ENCODE assay signal across 19 mouse cellular contexts in genomic region chr5:64315088-64315487, GRCm38 (mm10).
DNase-seq lines count a peak whose midpoint lies in the region; ATAC-seq and TF ChIP-seq lines count a peak whose summit lies in the region.
"Had no signal": no experiment of that assay in that cellular context is flagged by ENCODE, and none has a peak within 500 bp of the region (broad histone marks: within the 10 kb centered on the region; RNA-seq: fewer than 3 reads in every experiment).

No protein-coding gene starts in this region.

- 90% methylated on average over 1 of the region's 1 CpGs for WGBS in forebrain, embryonic 11.5 days
- 93% methylated on average over 1 of the region's 1 CpGs for WGBS in forebrain, embryonic 12.5 days
- 78% methylated on average over 1 of the region's 1 CpGs for WGBS in kidney, embryonic 14.5 days
- WGBS in lung, postnatal 0 days, result 72% methylated on average over 1 of the region's 1 CpGs
- 62% methylated on average over 1 of the region's 1 CpGs for WGBS in lung, adult 2 months
- 100% methylated on average over 1 of the region's 1 CpGs for WGBS in hindbrain, embryonic 12.5 days

- TF ChIP-seq POLR2A in lung, adult 2 months (IDR thresholded peaks at IDR 0.05; ENCODE audit: borderline replicate concordance, extremely low read depth, low read depth, low read length), result no peak

- no peaks in the 10 kb centered on the region for H3K27me3 ChIP-seq in forebrain, embryonic 11.5 days (ENCODE audit: control insufficient read depth, insufficient read depth, low read length)
- no peaks in the 10 kb centered on the region for H3K27me3 ChIP-seq in forebrain, embryonic 12.5 days
- no peaks in the 10 kb centered on the region for H3K27me3 ChIP-seq in kidney, embryonic 14.5 days (ENCODE audit: control insufficient read depth, insufficient read depth, low read length)
- no peaks in the 10 kb centered on the region for H3K27me3 ChIP-seq in lung, postnatal 0 days (replicated peaks; ENCODE audit: insufficient read depth, low read length)
- H3K27me3 ChIP-seq in hindbrain, embryonic 12.5 days, result no peaks in the 10 kb centered on the region
- H3K27me3 ChIP-seq: embryonic facial prominence, embryonic 13.5 days; intestine, embryonic 15.5 days had no signal

- no peaks in the 10 kb centered on the region for H3K36me3 ChIP-seq in forebrain, embryonic 11.5 days (ENCODE audit: control insufficient read depth, insufficient read depth, low read length)
- H3K36me3 ChIP-seq in forebrain, embryonic 12.5 days (replicated peaks), result peaks cover 10% of the 10 kb centered on the region; the same call in 1 of the 2 replicates
- peaks cover 6% of the 10 kb centered on the region; the same call in 1 of the 2 replicates for H3K36me3 ChIP-seq in kidney, embryonic 14.5 days (ENCODE audit: control insufficient read depth, insufficient read depth, low read length)
- no peaks in the 10 kb centered on the region for H3K36me3 ChIP-seq in lung, postnatal 0 days (ENCODE audit: insufficient read depth, low read length)
- H3K36me3 ChIP-seq in hindbrain, embryonic 12.5 days, result peaks cover 4% of the 10 kb centered on the region; the same call in 1 of the 2 replicates
- H3K36me3 ChIP-seq: intestine, embryonic 15.5 days had no signal

- H3K4me2 ChIP-seq in forebrain, embryonic 11.5 days (ENCODE audit: low read depth, low read length, severe bottlenecking), result no peak overlapping the region
- no peak overlapping the region for H3K4me2 ChIP-seq in forebrain, embryonic 12.5 days
- H3K4me2 ChIP-seq in kidney, embryonic 14.5 days (replicated peaks; ENCODE audit: low read depth, low read length), result no peak overlapping the region
- H3K4me2 ChIP-seq in lung, postnatal 0 days (replicated peaks; ENCODE audit: low read depth, low read length), result no peak overlapping the region
- no peak overlapping the region for H3K4me2 ChIP-seq in hindbrain, embryonic 12.5 days (replicated peaks)
- H3K4me2 ChIP-seq: embryonic facial prominence, embryonic 13.5 days; heart, embryonic 11.5 days; intestine, embryonic 15.5 days had no signal

- no peaks in the 10 kb centered on the region for H3K9me3 ChIP-seq in forebrain, embryonic 11.5 days (ENCODE audit: control insufficient read depth, low read length)
- H3K9me3 ChIP-seq in forebrain, embryonic 12.5 days, result no peaks in the 10 kb centered on the region
- no peaks in the 10 kb centered on the region for H3K9me3 ChIP-seq in kidney, embryonic 14.5 days (ENCODE audit: control insufficient read depth, low read length)
- H3K9me3 ChIP-seq in lung, postnatal 0 days (ENCODE audit: low read length), result no peaks in the 10 kb centered on the region
- H3K9me3 ChIP-seq in hindbrain, embryonic 12.5 days (replicated peaks), result no peaks in the 10 kb centered on the region
- H3K9me3 ChIP-seq: embryonic facial prominence, embryonic 13.5 days; G1E; intestine, embryonic 15.5 days had no signal

- TF ChIP-seq CTCF in lung, postnatal 0 days (IDR thresholded peaks at IDR 0.05), result no peak
- no peak for TF ChIP-seq CTCF in lung, adult 2 months (IDR thresholded peaks at IDR 0.05; ENCODE audit: insufficient read depth, low read length)

- peaks cover 3% of the 10 kb centered on the region; the same call in 1 of the 2 replicates for H3K4me1 ChIP-seq in forebrain, embryonic 11.5 days (replicated peaks; ENCODE audit: control insufficient read depth, insufficient read depth, low read length)
- H3K4me1 ChIP-seq in forebrain, embryonic 12.5 days, result peaks cover 23% of the 10 kb centered on the region
- peaks cover 21% of the 10 kb centered on the region for H3K4me1 ChIP-seq in kidney, embryonic 14.5 days (ENCODE audit: control insufficient read depth, insufficient read depth, low read length)
- H3K4me1 ChIP-seq in lung, postnatal 0 days (ENCODE audit: insufficient read depth, low read depth, low read length), result no peaks in the 10 kb centered on the region
- peaks cover 3% of the 10 kb centered on the region for H3K4me1 ChIP-seq in lung, adult 2 months (ENCODE audit: control insufficient read depth, insufficient read depth, low read length)
- H3K4me1 ChIP-seq in hindbrain, embryonic 12.5 days, result peaks cover 32% of the 10 kb centered on the region

- TF ChIP-seq EP300 in lung, postnatal 0 days (IDR thresholded peaks at IDR 0.05), result no peak

- H3K4me3 ChIP-seq in forebrain, embryonic 11.5 days (ENCODE audit: low read depth, low read length), result no peak overlapping the region
- H3K4me3 ChIP-seq in forebrain, embryonic 12.5 days (replicated peaks), result no peak overlapping the region
- no peak overlapping the region for H3K4me3 ChIP-seq in kidney, embryonic 14.5 days (ENCODE audit: low read length)
- H3K4me3 ChIP-seq in lung, postnatal 0 days (ENCODE audit: low read depth, low read length), result no peak overlapping the region
- H3K4me3 ChIP-seq in lung, adult 2 months (replicated peaks; ENCODE audit: extremely low read depth, low read depth, low read length), result no peak overlapping the region
- no peak overlapping the region for H3K4me3 ChIP-seq in hindbrain, embryonic 12.5 days
- H3K4me3 ChIP-seq: embryonic facial prominence, embryonic 13.5 days; intestine, embryonic 15.5 days had no signal

- H3K9ac ChIP-seq in forebrain, embryonic 11.5 days (ENCODE audit: low read length), result no peak overlapping the region
- H3K9ac ChIP-seq in forebrain, embryonic 12.5 days, result no peak overlapping the region
- H3K9ac ChIP-seq in kidney, embryonic 14.5 days (ENCODE audit: low read depth, low read length), result no peak overlapping the region
- no peak overlapping the region for H3K9ac ChIP-seq in lung, postnatal 0 days (replicated peaks; ENCODE audit: low read depth)
- no peak overlapping the region for H3K9ac ChIP-seq in hindbrain, embryonic 12.5 days
- H3K9ac ChIP-seq: embryonic facial prominence, embryonic 13.5 days; intestine, embryonic 15.5 days had no signal

- DNase-seq in forebrain, embryonic 11.5 days (ENCODE audit: low spot score), result peak; percentile 5
- no peak for DNase-seq in kidney, postnatal 36 days
- peak; percentile 9 for DNase-seq in lung, postnatal 0 days (ENCODE audit: low spot score)
- DNase-seq in lung, adult 2 months, result no peak
- DNase-seq: cerebellum, adult 9-11 months; gastrocnemius, postnatal 36 days; heart, postnatal 36 days; liver; thymus, adult 18-20 months had no signal

- ATAC-seq in forebrain, embryonic 11.5 days (replicated peaks; ENCODE audit: low FRiP score), result no peak
- ATAC-seq in forebrain, embryonic 12.5 days (ENCODE audit: low FRiP score), result no peak
- ATAC-seq in kidney, embryonic 14.5 days (ENCODE audit: low FRiP score, low TSS enrichment), result no peak
- ATAC-seq in lung, postnatal 0 days, result peak; percentile 34
- ATAC-seq in hindbrain, embryonic 12.5 days (ENCODE audit: low FRiP score), result no peak
- no peak for ATAC-seq in cerebellum, adult (ENCODE audit: insufficient number of reproducible peaks, low FRiP score, low TSS enrichment)
- ATAC-seq: CD4-positive, CD25-positive, alpha-beta regulatory T cell, adult 4 months had no signal

- H3K27ac ChIP-seq in forebrain, embryonic 11.5 days (ENCODE audit: low read depth, low read length), result no peak overlapping the region
- H3K27ac ChIP-seq in forebrain, embryonic 12.5 days, result no peak overlapping the region
- H3K27ac ChIP-seq in kidney, embryonic 14.5 days (ENCODE audit: low read depth, low read length), result peak overlapping the region; percentile 67; the same call in 1 of the 2 replicates
- H3K27ac ChIP-seq in lung, postnatal 0 days (ENCODE audit: low read length), result no peak overlapping the region
- peak overlapping the region; percentile 91 for H3K27ac ChIP-seq in hindbrain, embryonic 12.5 days
- H3K27ac ChIP-seq: embryonic facial prominence, embryonic 13.5 days; macrophage had no signal

Comparison
In these comparisons a context has a peak if more than half of its experiments do, and no peak if none do; other contexts are left out.
1. DNase-seq: peak in forebrain, embryonic 11.5 days (single experiment) and lung, postnatal 0 days (single experiment); none in kidney, postnatal 36 days (0 of 2) and lung, adult 2 months (single experiment).
2. H3K27ac ChIP-seq: peak in kidney, embryonic 14.5 days (single experiment) and hindbrain, embryonic 12.5 days (single experiment); none in forebrain, embryonic 11.5 days (single experiment), forebrain, embryonic 12.5 days (single experiment) and lung, postnatal 0 days (single experiment).